Mouse (Mus musculus): ENCODE results near the gene Stk11.

Stk11 gene

GRCm38 (mm10) chr10:80129846-80130245, 14.2 kb downstream of the Stk11 start:
- in situ Hi-C loops (cut with MboI, MseI): no loop called here

- in situ Hi-C loops (cut with MboI, MseI): no loop called here
Measured at GRCm38 (mm10) chr10:80130403-80131031, 14.9 kb downstream of the Stk11 start.

GRCm38 (mm10) chr10:80131316-80131951, 15.8 kb downstream of the Stk11 start:
- in situ Hi-C loops (cut with MboI, MseI): no loop called here

GRCm38 (mm10) chr10:80131952-80132350, 16.3 kb downstream of the Stk11 start:
- in situ Hi-C loops (cut with MboI, MseI): no loop called here

GRCm38 (mm10) chr10:80133226-80133849, 17.7 kb downstream of the Stk11 start:
- in situ Hi-C loops (cut with MboI, MseI): no loop called here

- in situ Hi-C loops (cut with MboI, MseI): no loop called here
Measured at GRCm38 (mm10) chr10:80134421-80134820, 18.8 kb downstream of the Stk11 start.

GRCm38 (mm10) chr10:80135161-80135560, 19.6 kb downstream of the Stk11 start:
- in situ Hi-C loops (cut with MboI, MseI): no loop called here

GRCm38 (mm10) chr10:80135641-80136040, 20.0 kb downstream of the Stk11 start:
- in situ Hi-C loops (cut with MboI, MseI): no loop called here

- in situ Hi-C loops (cut with MboI, MseI): no loop called here
Measured at GRCm38 (mm10) chr10:80136179-80136951, 20.8 kb downstream of the Stk11 start.

- in situ Hi-C loops (cut with MboI, MseI): no loop called here
Measured at GRCm38 (mm10) chr10:80136952-80137625, 21.5 kb downstream of the Stk11 start.

- in situ Hi-C loops (cut with MboI, MseI): no loop called here
Measured at GRCm38 (mm10) chr10:80137626-80138552, 22.3 kb downstream of the Stk11 start.

- in situ Hi-C loops (cut with MboI, MseI): no loop called here
Measured at GRCm38 (mm10) chr10:80138553-80139438, 23.2 kb downstream of the Stk11 start, which contains the start of gene Atp5d. TSS of gene Atp5d (plus strand) at chr10:80138632.

- in situ Hi-C loops (cut with MboI, MseI): no loop called here
Measured at GRCm38 (mm10) chr10:80139439-80139775, 23.8 kb downstream of the Stk11 start.

GRCm38 (mm10) chr10:80139975-80140665, 24.5 kb downstream of the Stk11 start:
- in situ Hi-C loops (cut with MboI, MseI): loop anchor here in 1 of 2 experiments (10.0 kb wide), 1 partner anchor 155 kb away; the partner anchor contains the start of genes Cnn2 and Tmem259

GRCm38 (mm10) chr10:80140666-80141035, 25.0 kb downstream of the Stk11 start, which contains the start of gene Cbarp:
TSS of gene Cbarp (minus strand) at chr10:80140835.
- in situ Hi-C loops (cut with MboI, MseI): loop anchor here in 1 of 2 experiments (10.0 kb wide), 1 partner anchor 156 kb away; the partner anchor contains the start of genes Cnn2 and Tmem259

GRCm38 (mm10) chr10:80141243-80141642, 25.6 kb downstream of the Stk11 start:
- in situ Hi-C loops (cut with MboI, MseI): loop anchor here in 1 of 2 experiments (10.0 kb wide), 1 partner anchor 156 kb away; the partner anchor contains the start of genes Cnn2 and Tmem259

- in situ Hi-C loops (cut with MboI, MseI): loop anchor here in 1 of 2 experiments (10.0 kb wide), 1 partner anchor 157 kb away; the partner anchor contains the start of genes Cnn2 and Tmem259
Measured at GRCm38 (mm10) chr10:80141786-80142529, 26.4 kb downstream of the Stk11 start.

All from T-helper 17 cell (primary cell).